Mouse (Mus musculus) gastrocnemius, postnatal 36 days (tissue): ENCODE measurements around the gene Safb2. TPM values are rescaled to one million over a fixed set of nuclear protein-coding genes. Genes with fewer than 3 reads are reported as not detected.

Experiments used
- DNase-seq, 2 experiments: peaks; one replicate each; pipeline ENCODE4 v3.0.0; 2022
- intact Hi-C: fragments of 180-260 bp; cut with DNase I; formaldehyde crosslinking; loops from one replicate; pipeline ENCODE4 v1.15.1; 2025
- total RNA-seq, 2 experiments: library from RNA; stranded (reverse); gene quantifications; 2 replicates each; pipeline ENCODE4 v1.2.3; 2021

Safb2 gene
- total RNA-seq, 2 experiments from 2014 or later, result 29.6 to 34.2 TPM

DNA sequence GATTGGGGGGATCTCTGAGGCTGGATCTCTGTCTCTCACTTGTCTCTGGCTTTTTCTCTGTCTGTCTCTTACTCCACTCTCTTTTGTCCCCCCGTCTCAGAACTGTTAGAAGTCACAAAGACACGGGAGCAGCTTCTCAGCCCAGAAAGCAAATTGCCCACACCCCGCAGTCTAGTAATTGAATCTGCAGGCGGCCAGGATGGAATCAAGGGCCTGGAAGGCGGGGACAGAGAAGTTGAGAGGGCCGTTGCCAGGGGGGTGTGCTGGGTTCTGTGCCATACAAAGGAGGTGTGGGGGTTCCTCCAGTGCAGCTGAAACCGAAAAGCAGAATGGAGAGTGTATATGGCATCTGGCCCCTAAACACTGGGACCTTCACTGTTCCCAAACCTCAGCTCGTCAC, 41.6 kb downstream of the Safb2 start:
- intact Hi-C loops, result no loop called here
- DNase-seq, result no peak

- DNase-seq, result no peak
- intact Hi-C loops, result no loop called here
These were observed 43.8 kb downstream of the Safb2 start for GRCm38 (mm10) chr17:56540562-56540975.

DNA sequence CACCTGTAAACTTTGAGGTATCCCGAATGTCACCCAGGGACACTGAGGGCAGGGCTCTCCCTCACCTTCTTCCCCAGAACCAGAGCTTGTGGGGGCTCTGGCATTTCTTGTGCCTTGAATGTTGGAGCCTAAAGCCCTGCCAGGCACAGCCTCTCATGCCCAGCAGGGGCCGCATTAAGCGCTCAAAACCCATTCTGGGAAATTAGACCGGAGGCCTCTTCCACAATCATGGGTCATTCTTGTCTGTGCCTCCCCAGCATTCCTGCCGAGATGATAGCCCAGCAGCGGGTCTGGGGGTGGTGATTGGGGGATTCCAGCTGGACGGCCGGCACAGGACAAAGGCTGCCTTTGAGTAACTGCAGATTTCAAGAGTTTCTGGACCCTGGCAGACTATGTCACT, 46.5 kb downstream of the Safb2 start:
- no peak for DNase-seq
- intact Hi-C loops, result no loop called here

- intact Hi-C loops, result no loop called here
- no peak for DNase-seq
These were observed 47.5 kb downstream of the Safb2 start for GRCm38 (mm10) chr17:56536874-56537273.

- intact Hi-C loops, result no loop called here
- DNase-seq, result no peak
These were observed 48.2 kb downstream of the Safb2 start for GRCm38 (mm10) chr17:56536192-56536591.

DNA sequence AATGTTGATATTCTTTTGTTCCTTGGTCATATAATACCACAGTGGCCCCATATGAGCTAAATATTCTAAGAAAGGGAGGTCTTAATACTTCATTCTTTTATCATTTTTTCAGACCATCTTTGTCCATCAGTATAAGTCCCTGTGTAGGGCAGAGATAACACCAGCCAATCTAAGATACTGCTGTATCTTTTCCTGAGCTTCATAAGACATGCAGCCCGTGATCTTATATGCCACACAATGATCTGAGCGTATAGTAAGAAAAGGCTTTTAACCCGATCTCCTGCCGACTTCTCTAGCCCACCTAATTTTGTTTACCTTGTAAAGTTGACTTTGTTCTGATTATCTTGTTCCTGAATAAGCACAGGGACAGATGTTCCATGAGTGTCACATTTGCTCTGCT, 59.4 kb downstream of the Safb2 start:
- no peak for DNase-seq
- intact Hi-C loops, result no loop called here

DNA sequence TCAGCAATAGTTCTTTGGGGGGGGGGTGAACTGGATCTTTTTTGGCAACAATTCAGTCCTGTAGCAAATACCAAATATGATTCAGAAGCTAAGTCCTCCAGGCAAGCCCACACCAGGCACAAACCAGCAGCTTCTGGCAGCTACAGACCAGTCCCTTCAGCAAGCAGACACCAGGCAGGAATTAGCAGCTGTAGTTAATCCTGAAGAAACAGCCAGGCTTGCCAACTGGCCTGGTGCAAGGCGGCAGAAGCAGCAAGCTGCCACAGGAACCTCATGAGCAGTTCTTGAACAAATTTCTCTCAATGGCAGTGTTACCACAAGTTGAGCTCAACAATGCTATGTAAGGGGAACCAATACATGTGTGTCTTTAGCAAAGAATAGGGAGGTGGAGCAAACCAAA, 61.6 kb downstream of the Safb2 start:
- no peak for DNase-seq
- intact Hi-C loops, result no loop called here

DNA sequence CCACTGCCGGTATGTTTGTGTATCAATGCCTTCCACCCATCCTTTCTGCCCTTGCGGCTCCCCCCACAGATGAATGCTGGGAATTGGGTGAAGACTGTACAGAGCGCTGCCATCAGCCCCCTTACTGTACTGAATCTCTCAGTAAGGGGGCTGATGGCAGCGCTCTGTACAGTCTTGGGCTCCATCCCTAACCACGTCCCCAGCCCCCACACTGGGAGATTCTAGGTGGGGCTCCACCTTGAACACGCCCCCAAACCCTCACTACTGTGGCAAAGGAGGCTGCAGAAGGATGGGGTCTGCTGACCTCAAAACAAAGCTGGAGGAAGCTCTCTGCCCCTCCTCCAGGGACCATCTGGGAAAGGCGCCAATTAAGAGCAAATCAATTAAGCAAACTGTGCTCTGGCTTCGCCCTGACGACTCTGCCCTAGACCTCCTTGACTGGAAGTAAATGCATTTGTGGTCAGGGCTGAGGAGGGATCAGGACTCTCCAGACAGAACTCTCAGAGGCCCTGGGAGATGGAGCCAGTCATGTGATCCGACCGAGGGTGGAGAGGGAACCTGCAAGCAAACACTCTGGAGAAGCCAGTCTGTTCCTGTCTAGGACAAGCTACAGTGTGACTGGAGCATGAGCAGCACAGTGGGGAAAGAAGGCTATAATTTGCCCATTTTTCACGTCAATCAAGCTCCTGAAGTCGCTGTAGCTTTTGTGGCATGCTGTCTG, 68.5 kb downstream of the Safb2 start:
- intact Hi-C loops, result no loop called here
- no peak for DNase-seq

- DNase-seq, result no peak
- intact Hi-C loops, result no loop called here
These were observed 69.5 kb downstream of the Safb2 start for GRCm38 (mm10) chr17:56514916-56515315.

DNA sequence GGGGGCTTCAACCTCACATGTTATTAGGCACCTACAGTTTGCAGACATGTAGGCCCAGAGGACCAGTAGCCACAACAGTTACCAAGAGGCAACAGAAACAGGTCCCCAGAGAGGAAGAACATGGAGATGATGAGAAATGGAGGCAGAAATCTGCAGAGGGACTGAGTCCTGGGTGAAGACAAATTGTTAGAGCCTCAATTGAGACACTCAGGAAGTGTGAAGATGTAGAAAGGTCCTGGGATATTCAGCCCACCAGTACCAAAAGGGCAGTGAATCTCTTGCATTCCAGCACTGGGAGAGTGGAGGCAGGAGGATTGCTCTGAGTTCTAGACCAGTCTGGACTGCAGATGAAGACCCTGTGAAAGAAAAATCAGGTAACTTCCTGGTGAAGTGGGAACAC, 70.1 kb downstream of the Safb2 start:
- DNase-seq, result no peak
- intact Hi-C loops, result no loop called here

- intact Hi-C loops, result no loop called here
- no peak for DNase-seq
These were observed 72.1 kb downstream of the Safb2 start, which contains the start of gene Znrf4 for GRCm38 (mm10) chr17:56512310-56512709. TSS of gene Znrf4 (minus strand) at chr17:56512431.

DNA sequence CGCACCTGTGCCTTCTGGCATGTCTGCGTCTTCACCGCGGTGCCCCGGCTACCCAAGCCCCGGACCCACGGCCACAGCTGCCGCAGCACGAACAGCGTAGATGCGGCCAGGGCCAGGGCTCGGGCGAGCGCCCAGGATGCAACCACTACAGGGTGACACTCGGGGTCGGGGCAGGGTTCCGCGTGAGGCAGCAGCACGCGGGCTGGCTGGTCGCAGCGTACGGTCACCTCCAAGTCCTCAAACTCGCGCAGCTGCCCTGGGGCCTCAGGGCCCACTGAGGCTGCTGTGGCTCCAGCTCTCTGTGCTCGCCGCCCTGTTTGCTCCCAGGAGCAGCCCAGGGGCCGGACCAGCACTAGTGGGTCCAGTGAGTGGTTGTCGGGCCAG, 72.7 kb downstream of the Safb2 start:
- no peak for DNase-seq
- intact Hi-C loops, result no loop called here

- intact Hi-C loops, result no loop called here
- DNase-seq, result no peak
These were observed 73.2 kb downstream of the Safb2 start for GRCm38 (mm10) chr17:56510970-56511706.

Other genes with a start within 250 kb of the Safb2 start
- 10 to 100 TPM; 35.0 to 45.6 TPM for gene Ptprs, start 108.1 kb downstream of the Safb2 start, total RNA-seq
- gene Znrf4, start 72.2 kb downstream of the Safb2 start, total RNA-seq, result not detected
- under 1 TPM; 0.27 to 0.74 TPM for gene Gm20219, start 30.2 kb downstream of the Safb2 start, total RNA-seq
- gene Safb, start 240 bp upstream of the Safb2 start, total RNA-seq, result 10 to 100 TPM; 35.9 to 39.7 TPM
- gene 2410015M20Rik, start 25.2 kb upstream of the Safb2 start, total RNA-seq, result 100 to 1,000 TPM; 130 to 135 TPM
- 100 to 1,000 TPM; 482 to 579 TPM for gene Rpl36, start 28.8 kb upstream of the Safb2 start, total RNA-seq
- gene Lonp1, start 42.3 kb upstream of the Safb2 start, total RNA-seq, result 10 to 100 TPM; 60.6 to 62.6 TPM
- gene Catsperd, start 43.6 kb upstream of the Safb2 start, total RNA-seq, result under 1 TPM in 1 of 2 experiments, not detected in 1; 0.15 TPM
- 10 to 100 TPM; 37.0 to 37.1 TPM for gene Ranbp3, start 88.7 kb upstream of the Safb2 start, total RNA-seq
- gene Ndufa11, start 133.2 kb upstream of the Safb2 start, total RNA-seq, result 100 to 1,000 TPM; 425 to 470 TPM
- 1 to 10 TPM; 3.3 to 3.4 TPM for gene Vmac, start 133.4 kb upstream of the Safb2 start, total RNA-seq
- gene Nrtn, start 172.9 kb upstream of the Safb2 start, total RNA-seq, result 1 to 10 TPM; 4.1 to 5.0 TPM
- 10 to 100 TPM; 13.4 to 16.1 TPM for gene Dus3l, start 180.2 kb upstream of the Safb2 start, total RNA-seq
- under 1 TPM in 1 of 2 experiments, not detected in 1; 0.12 TPM for gene Prr22, start 185.7 kb upstream of the Safb2 start, total RNA-seq
- 1 to 10 TPM; 1.8 to 2.5 TPM for gene Rfx2, start 246.4 kb upstream of the Safb2 start, total RNA-seq